Mouse (Mus musculus) kidney, adult 8-10 months (tissue): ENCODE data around the gene Abcg4.

Experiments used
- DNase-seq, 2 experiments: peaks; one replicate each; pipeline ENCODE4 v3.0.0; 2022

Gene Abcg4

GRCm38 (mm10) chr9:44236601-44237000, 51.8 kb downstream of the Abcg4 start:
- DNase-seq = no peak

DNA sequence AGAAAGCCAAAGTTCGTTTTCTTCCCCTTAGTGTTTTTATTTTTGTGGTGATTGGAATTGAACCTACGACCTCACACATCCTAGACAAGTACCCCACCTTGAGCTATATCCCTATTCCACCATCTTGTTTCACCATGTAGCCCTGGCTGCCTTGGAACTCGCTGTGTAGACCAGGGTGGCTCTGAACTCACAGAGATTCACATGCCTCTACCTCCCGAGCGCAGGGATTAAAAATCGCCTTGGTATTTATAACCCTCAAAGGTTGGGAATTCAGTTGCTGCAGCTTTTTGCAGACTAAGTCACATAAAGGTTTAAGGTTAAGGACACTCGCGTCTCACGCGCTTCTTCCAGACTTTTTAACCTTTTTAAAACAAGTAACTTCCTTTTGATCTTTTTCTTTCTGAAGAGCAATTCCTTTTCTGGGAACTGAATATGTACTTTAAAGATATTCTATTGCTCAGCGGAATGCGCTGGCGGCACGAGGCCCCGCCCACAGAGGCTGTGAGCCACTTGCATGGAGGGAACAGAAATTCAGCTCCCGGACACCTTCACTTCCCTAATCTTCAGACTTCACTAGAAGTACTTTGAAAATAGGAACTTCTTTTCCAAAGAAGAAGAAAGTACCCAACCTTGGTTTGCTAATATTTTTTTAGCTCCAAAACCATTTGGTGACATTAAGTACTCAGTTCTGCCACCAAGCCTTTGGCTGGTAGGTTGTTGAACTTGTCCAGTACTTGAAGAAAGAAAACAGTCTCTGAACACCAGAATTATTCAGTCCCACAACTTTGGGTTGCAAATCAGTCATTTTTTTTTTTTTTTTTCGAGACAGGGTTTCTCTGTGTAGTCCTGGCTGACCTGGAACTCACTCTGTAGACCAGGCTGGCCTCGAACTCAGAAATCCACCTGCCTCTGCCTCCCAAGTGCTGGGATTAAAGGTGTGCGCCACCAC, 53.7 kb downstream of the Abcg4 start:
- DNase-seq = peak; percentile 45 to 62

DNA sequence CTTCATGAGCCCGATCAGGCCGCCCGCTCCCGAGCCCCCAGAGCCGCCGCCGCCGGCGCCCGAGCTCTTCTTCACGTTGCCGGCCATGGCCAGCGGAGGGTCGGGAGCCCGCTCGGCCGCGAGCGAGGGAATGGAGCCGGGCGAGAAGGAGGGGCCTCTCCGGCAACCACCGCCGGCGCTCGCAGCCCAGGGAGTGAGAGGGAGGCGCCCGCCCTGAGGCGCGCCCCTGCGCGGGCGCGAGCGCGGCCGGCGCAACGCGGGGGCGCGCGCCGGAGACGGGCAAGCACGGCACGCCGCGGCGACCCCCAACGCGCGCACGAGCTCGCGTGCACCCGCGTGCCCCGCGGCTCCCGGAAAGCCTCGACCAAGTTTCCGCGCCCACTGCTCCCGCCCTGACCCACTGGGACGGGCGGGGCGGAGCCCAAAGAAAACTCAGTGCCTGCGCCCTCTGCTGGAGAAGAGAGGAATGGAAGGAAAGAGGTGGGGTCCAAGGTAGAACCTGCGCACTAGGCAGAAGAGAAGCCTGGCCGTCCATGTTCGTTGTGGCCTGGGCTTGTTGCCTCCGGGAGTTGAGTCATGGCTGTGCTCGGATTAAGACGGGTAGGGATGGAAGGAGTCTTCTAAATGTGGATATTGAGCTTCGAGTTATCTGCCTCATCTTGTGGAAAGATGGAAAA, 54.5 kb downstream of the Abcg4 start, which contains the start of gene Cbl:
Cbl (minus strand) TSS at position 248 of the 677 bp plus-strand sequence.
- DNase-seq = peak; percentile 97 to 99

GRCm38 (mm10) chr9:44233021-44233801, 55.2 kb downstream of the Abcg4 start:
- no peak for DNase-seq

DNA sequence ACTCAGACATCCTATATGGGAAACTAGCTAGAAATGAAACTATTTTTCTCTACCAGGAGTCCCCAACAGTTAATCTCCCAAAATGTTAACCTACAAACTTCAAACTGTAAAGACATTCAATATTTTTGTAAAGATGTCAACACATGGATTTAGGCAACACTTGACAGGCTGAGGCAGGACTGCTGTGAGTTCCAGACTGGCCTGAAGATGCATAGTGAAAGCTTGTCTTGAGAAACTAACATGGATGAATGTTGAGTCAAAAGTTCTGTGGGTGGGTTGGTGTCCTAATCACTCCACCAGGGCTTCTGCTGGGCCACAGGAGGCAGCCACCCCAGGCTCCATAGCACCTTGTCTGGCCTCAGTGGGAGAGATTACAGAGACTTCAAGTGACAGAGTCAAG, 56.8 kb downstream of the Abcg4 start:
- no peak for DNase-seq

- DNase-seq = no peak
Measured at GRCm38 (mm10) chr9:44225993-44226392, 62.4 kb downstream of the Abcg4 start.
